In the genomic region with DNA sequence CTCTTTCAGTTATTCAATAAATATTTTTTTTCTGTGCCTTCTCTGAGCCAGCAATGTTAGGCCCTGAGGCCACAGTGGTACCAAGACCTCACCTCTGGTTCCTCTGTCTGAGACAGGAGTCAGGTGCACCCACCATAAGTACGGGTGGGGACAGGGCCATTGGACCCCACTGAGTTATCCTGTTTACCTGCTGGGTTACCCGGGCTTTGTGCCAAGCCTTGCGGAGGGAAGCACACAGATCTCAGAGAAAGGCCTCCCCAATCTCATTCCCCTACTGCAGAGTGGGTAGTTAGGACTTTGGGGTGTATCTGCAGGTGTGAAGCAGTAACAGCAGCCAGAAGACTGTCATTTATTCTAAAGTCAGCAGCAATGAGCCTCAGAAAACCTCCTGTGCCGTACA, we compare ENCODE assay signal across 16 mouse cellular contexts. TPM values are rescaled to one million over a fixed set of nuclear protein-coding genes. Genes with fewer than 3 reads are reported as not detected.
A peak's percentile ranks its signal among the peaks of the same experiment; 100 is the strongest.
DNase-seq lines count a peak whose midpoint lies in the region; ATAC-seq lines count a peak whose summit lies in the region.
"Had no signal": no experiment of that assay in that cellular context is flagged by ENCODE, and none has a peak within 500 bp of the region (broad histone marks: within the 10 kb centered on the region; RNA-seq: fewer than 3 reads in every experiment).

No protein-coding gene starts in this region.

- no peak for ATAC-seq in heart, embryonic 16.5 days (replicated peaks; ENCODE audit: extremely low read depth, insufficient read depth, low FRiP score)
- ATAC-seq in lung, embryonic 15.5 days (ENCODE audit: borderline replicate concordance, extremely low read depth, low FRiP score, low TSS enrichment): no peak
- ATAC-seq in stomach, embryonic 14.5 days (ENCODE audit: insufficient number of reproducible peaks, insufficient read depth, low FRiP score, low read depth): no peak
- ATAC-seq in megakaryocyte progenitor cell, adult 5-6 weeks (replicated peaks; ENCODE audit: poor library complexity): no peak
- ATAC-seq: activated CD4-positive, CD25-positive, alpha-beta regulatory T cell, adult 4 months had no signal

- 64% methylated on average over 4 of the region's 4 CpGs for WGBS in heart, embryonic 16.5 days
- 72% methylated on average over 4 of the region's 4 CpGs for WGBS in lung, embryonic 15.5 days
- WGBS in stomach, embryonic 14.5 days: 84% methylated on average over 4 of the region's 4 CpGs

- H3K4me1 ChIP-seq in heart, embryonic 16.5 days (ENCODE audit: control insufficient read depth, insufficient read depth, low read length): peaks cover 32% of the 10 kb centered on the region
- peaks cover 18% of the 10 kb centered on the region; the same call in 1 of the 2 replicates for H3K4me1 ChIP-seq in lung, embryonic 15.5 days
- 0 out of 2 replicates have a peak, but pooled peaks cover 4% of the 10 kb centered on the region for H3K4me1 ChIP-seq in stomach, embryonic 14.5 days (ENCODE audit: control insufficient read depth, insufficient read depth, low read length)
- H3K4me1 ChIP-seq: forebrain, embryonic 10.5 days had no signal

- H3K4me2 ChIP-seq in heart, embryonic 16.5 days (ENCODE audit: low read depth, low read length): no peak overlapping the region
- H3K4me2 ChIP-seq in lung, embryonic 15.5 days: no peak overlapping the region
- no peak overlapping the region for H3K4me2 ChIP-seq in stomach, embryonic 14.5 days (replicated peaks; ENCODE audit: low read depth, low read length)
- H3K4me2 ChIP-seq: neural tube, embryonic 15.5 days had no signal

- peaks cover 7% of the 10 kb centered on the region; the same call in 1 of the 2 replicates for H3K36me3 ChIP-seq in heart, embryonic 16.5 days (ENCODE audit: control insufficient read depth, insufficient read depth)
- H3K36me3 ChIP-seq in lung, embryonic 15.5 days: peaks cover 13% of the 10 kb centered on the region
- H3K36me3 ChIP-seq in stomach, embryonic 14.5 days (ENCODE audit: control insufficient read depth, insufficient read depth, low read length): peaks cover 20% of the 10 kb centered on the region

- H3K27me3 ChIP-seq in heart, embryonic 16.5 days (ENCODE audit: control insufficient read depth, insufficient read depth, low read length): no peaks in the 10 kb centered on the region
- no peaks in the 10 kb centered on the region for H3K27me3 ChIP-seq in lung, embryonic 15.5 days
- H3K27me3 ChIP-seq in stomach, embryonic 14.5 days (ENCODE audit: control insufficient read depth, insufficient read depth, low read length): no peaks in the 10 kb centered on the region
- H3K27me3 ChIP-seq: neural tube, embryonic 15.5 days had no signal

- no peak overlapping the region for H3K4me3 ChIP-seq in heart, embryonic 16.5 days (ENCODE audit: low read length)
- H3K4me3 ChIP-seq in lung, embryonic 15.5 days: no peak overlapping the region
- no peak overlapping the region for H3K4me3 ChIP-seq in stomach, embryonic 14.5 days (ENCODE audit: low read depth, low read length)
- H3K4me3 ChIP-seq: forebrain, embryonic 10.5 days; neural tube, embryonic 15.5 days had no signal

- H3K27ac ChIP-seq in heart, embryonic 16.5 days (ENCODE audit: low read length): peak overlapping the region; percentile 84
- peak overlapping the region; percentile 59 for H3K27ac ChIP-seq in lung, embryonic 15.5 days
- 0 out of 2 replicates have a peak overlapping the region, but pooled peaks have one; percentile 12 for H3K27ac ChIP-seq in stomach, embryonic 14.5 days (ENCODE audit: low read length)
- H3K27ac ChIP-seq: forebrain, embryonic 10.5 days; macrophage; neural tube, embryonic 15.5 days had no signal

- H3K9ac ChIP-seq in heart, embryonic 16.5 days (ENCODE audit: low read length): peak overlapping the region; percentile 32
- H3K9ac ChIP-seq in lung, embryonic 15.5 days: no peak overlapping the region
- no peak overlapping the region for H3K9ac ChIP-seq in stomach, embryonic 14.5 days (replicated peaks; ENCODE audit: low read depth, low read length)
- H3K9ac ChIP-seq: neural tube, embryonic 15.5 days had no signal

- DNase-seq in cerebellum, postnatal 14 days: peak; percentile 62 to 68
- no peak for DNase-seq in cerebellum, postnatal 4 days (ENCODE audit: low spot score in 2 of 2)
- no peak for DNase-seq in heart, adult 9 months (ENCODE audit: low spot score in 2 of 2)
- DNase-seq in lung, postnatal 10 days: no peak
- DNase-seq: B cell, adult 2 months; embryo, embryonic 11 days; gastrocnemius, postnatal 14 days; kidney, adult 11 months had no signal

- H3K9me3 ChIP-seq in heart, embryonic 16.5 days (replicated peaks; ENCODE audit: control insufficient read depth, low read length): no peaks in the 10 kb centered on the region
- no peaks in the 10 kb centered on the region for H3K9me3 ChIP-seq in lung, embryonic 15.5 days
- H3K9me3 ChIP-seq in stomach, embryonic 14.5 days (ENCODE audit: control insufficient read depth, low read depth, low read length): no peaks in the 10 kb centered on the region
- H3K9me3 ChIP-seq: forebrain, embryonic 10.5 days; neural tube, embryonic 15.5 days had no signal

RNA-seq across cellular contexts. Expression of a gene that starts 50.0 kb away (rescaled TPM):
- polyA plus RNA-seq in heart, embryonic 16.5 days (2015; fragmentation: Nextera tagmentation; extraction: Ambion mirVana): 35.5 and 35.7 TPM in 2 replicates
- polyA plus RNA-seq in lung, embryonic 15.5 days (2015; fragmentation: Nextera tagmentation; extraction: Ambion mirVana): 23.1 and 25.9 TPM in 2 replicates
- 16.2 and 21.0 TPM in 2 replicates for polyA plus RNA-seq in stomach, embryonic 14.5 days (2014; fragmentation: Nextera tagmentation; extraction: Ambion mirVana)
- total RNA-seq in megakaryocyte progenitor cell, adult 5-6 weeks (2015): 89.7 and 162 TPM in 2 replicates
- total RNA-seq in megakaryocyte progenitor cell, adult 5-6 weeks (2017): 16.1 and 29.6 TPM in 2 replicates

RNA-seq across cellular contexts. Expression of a gene that starts 50.6 kb away (rescaled TPM):
- 82.7 and 84.9 TPM in 2 replicates for polyA plus RNA-seq in heart, embryonic 16.5 days (2015; fragmentation: Nextera tagmentation; extraction: Ambion mirVana)
- 97.3 and 102 TPM in 2 replicates for polyA plus RNA-seq in lung, embryonic 15.5 days (2015; fragmentation: Nextera tagmentation; extraction: Ambion mirVana)
- polyA plus RNA-seq in stomach, embryonic 14.5 days (2014; fragmentation: Nextera tagmentation; extraction: Ambion mirVana): 133 and 142 TPM in 2 replicates
- 99.7 and 123 TPM in 2 replicates for total RNA-seq in megakaryocyte progenitor cell, adult 5-6 weeks (2015)
- 42.2 and 48.3 TPM in 2 replicates for total RNA-seq in megakaryocyte progenitor cell, adult 5-6 weeks (2017)

RNA-seq across cellular contexts. Expression of a gene that starts 51.1 kb away (rescaled TPM):
- 216 and 249 TPM in 2 replicates for polyA plus RNA-seq in heart, embryonic 16.5 days (2015; fragmentation: Nextera tagmentation; extraction: Ambion mirVana)
- polyA plus RNA-seq in lung, embryonic 15.5 days (2015; fragmentation: Nextera tagmentation; extraction: Ambion mirVana): 164 and 171 TPM in 2 replicates
- polyA plus RNA-seq in stomach, embryonic 14.5 days (2014; fragmentation: Nextera tagmentation; extraction: Ambion mirVana): 179 and 183 TPM in 2 replicates
- 233 and 245 TPM in 2 replicates for total RNA-seq in megakaryocyte progenitor cell, adult 5-6 weeks (2015)
- total RNA-seq in megakaryocyte progenitor cell, adult 5-6 weeks (2017): 309 and 383 TPM in 2 replicates

Comparison
In these comparisons a context has a peak if more than half of its experiments do, and no peak if none do; other contexts are left out.
1. DNase-seq: peak in cerebellum, postnatal 14 days (2 of 2); none in cerebellum, postnatal 4 days (0 of 2), heart, adult 9 months (0 of 2) and lung, postnatal 10 days (single experiment).
2. H3K27ac ChIP-seq: peak in every context shown above with its lines; median percentile 84 in heart, embryonic 16.5 days; 59 in lung, embryonic 15.5 days; 12 in stomach, embryonic 14.5 days.